Mouse (Mus musculus) midbrain, postnatal 0 days (tissue): ENCODE results near the gene Mtmr1. TPM values are rescaled to one million over a fixed set of nuclear protein-coding genes. Genes with fewer than 3 reads are reported as not detected.
"Not testable (repeated sequence)": the region's sequence is repeated elsewhere in the genome, so short reads cannot be mapped to it uniquely, and the experiment has no call there.

Experiments used
- ATAC-seq: fragments of 200-750 bp; cut with Nextera tagmentation; 2 replicates; pipeline ENCODE4 v1.8.0; 2017; ENCODE audit warnings: moderate number of reproducible peaks, mild to moderate bottlenecking, moderate TSS enrichment, moderate library complexity; ENCODE audit not compliant: low FRiP score
- DNase-seq: peaks from one replicate; pipeline ENCODE4 v3.0.0-alpha.2; 2015; ENCODE audit warnings: low spot score
- H3K27ac ChIP-seq: fragments of 300-500 bp; sonication (generic); 2 replicates; pipeline ENCODE4 v1.5.1; 2014; ENCODE audit warnings: low read depth, mild to moderate bottlenecking, low read length, mixed read lengths
- H3K27me3 ChIP-seq: fragments of 300-500 bp; sonication (generic); 2 replicates; pipeline ENCODE4 v1.6.1; 2014; ENCODE audit warnings: low read length, control low read depth, mixed read lengths; ENCODE audit not compliant: insufficient read depth
- H3K36me3 ChIP-seq: fragments of 300-500 bp; sonication (generic); 2 replicates; pipeline ENCODE4 v1.6.1; 2014; ENCODE audit warnings: low read length, control low read depth, mixed read lengths; ENCODE audit not compliant: insufficient read depth
- H3K4me1 ChIP-seq: fragments of 300-500 bp; sonication (generic); 2 replicates; pipeline ENCODE4 v1.6.1; 2014; ENCODE audit warnings: mild to moderate bottlenecking, control low read depth, antibody characterized with exemption, low read length, mixed read lengths; ENCODE audit not compliant: insufficient read depth
- H3K4me2 ChIP-seq: fragments of 300-500 bp; sonication (generic); 2 replicates; pipeline ENCODE4 v1.6.1; 2014; ENCODE audit warnings: low read depth, mild to moderate bottlenecking, low read length, mixed read lengths; ENCODE audit not compliant: poor library complexity, severe bottlenecking
- H3K4me3 ChIP-seq: fragments of 300-500 bp; sonication (generic); 2 replicates; pipeline ENCODE4 v1.5.1; 2014; ENCODE audit warnings: low read depth, mild to moderate bottlenecking, low read length, moderate library complexity
- H3K9ac ChIP-seq: fragments of 300-500 bp; sonication (generic); replicated peaks from 2 replicates; pipeline ENCODE4 v1.6.1; 2014; ENCODE audit warnings: mild to moderate bottlenecking, low read length, moderate library complexity, mixed read lengths; ENCODE audit not compliant: poor library complexity, severe bottlenecking
- H3K9me3 ChIP-seq: fragments of 300-500 bp; sonication (generic); 2 replicates; pipeline ENCODE4 v1.6.1; 2016; ENCODE audit warnings: low read length, control low read depth
- CTCF ChIP-seq: IDR thresholded peaks from 2 replicates; pipeline ENCODE4 v1.5.1; 2016; ENCODE audit warnings: antibody characterized with exemption, mild to moderate bottlenecking
- WGBS: fragments of 180-500 bp; shearing (Covaris S2); extraction: QIAGEN DNeasy Blood & Tissue Kit; methylation state at CpG from one replicate; pipeline ENCODE4 v1.1.7; 2014; 5-methylcytosine and 5-hydroxymethylcytosine counted together
- polyA plus RNA-seq: library from polyadenylated mRNA; unstranded; fragments of >200 nt; fragmentation: Nextera tagmentation; extraction: Ambion mirVana; gene quantifications from 2 replicates; pipeline ENCODE4 v1.2.1, GENCODE M21; 2015
- total RNA-seq: library from RNA; depleted of rRNA; stranded (reverse); fragments of >200 nt; gene quantifications from 2 replicates; pipeline ENCODE4 v1.2.3, GENCODE M21; 2014; rRNA removed

Mtmr1 gene
- total RNA-seq = 27.7 and 36.5 TPM in 2 replicates
- polyA plus RNA-seq = 9.9 and 11.3 TPM in 2 replicates

DNA sequence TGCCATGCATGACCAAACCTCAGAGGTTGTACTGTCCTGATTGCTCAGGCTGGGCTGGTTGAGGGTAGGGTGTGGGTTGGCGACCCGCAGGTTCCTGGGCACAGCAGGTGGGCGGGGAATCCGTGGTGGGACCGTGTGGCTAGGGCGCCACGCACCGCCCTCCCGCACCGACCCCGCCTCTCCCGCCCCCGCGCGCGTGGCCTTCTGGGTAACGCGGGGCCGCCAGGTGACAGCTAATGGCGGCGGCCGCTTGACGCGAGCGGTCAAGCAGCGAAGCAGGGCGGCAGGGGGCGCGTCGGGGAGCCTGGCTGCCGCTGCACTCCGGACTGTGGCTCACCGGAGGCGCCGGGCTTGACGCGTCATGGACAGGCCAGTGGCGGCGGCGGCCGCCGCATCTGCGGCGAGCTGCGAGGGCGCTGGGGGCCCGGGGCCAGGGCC lies at the start of gene Mtmr1:
Gene Mtmr1 (plus strand): TSS at position 207 of the 438 bp plus-strand sequence.
- H3K9me3 ChIP-seq = no peaks in the 10 kb centered on the region
- peak within 1 kb of the TSS; percentile 51 for H3K4me2 ChIP-seq
- peak within 1 kb of the TSS; percentile 59 for H3K4me3 ChIP-seq
- 23% methylated on average over 25 of the region's 47 CpGs for WGBS
- H3K9ac ChIP-seq = peak within 1 kb of the TSS; percentile 79
- TF ChIP-seq CTCF = peak; percentile 45
- H3K4me1 ChIP-seq = no peaks in the 10 kb centered on the region
- peak; percentile 93 for ATAC-seq
- DNase-seq = peak; percentile 70
- H3K36me3 ChIP-seq = no peaks in the 10 kb centered on the region
- no peaks in the 10 kb centered on the region for H3K27me3 ChIP-seq
- peak within 1 kb of the TSS; percentile 75 for H3K27ac ChIP-seq

DNA sequence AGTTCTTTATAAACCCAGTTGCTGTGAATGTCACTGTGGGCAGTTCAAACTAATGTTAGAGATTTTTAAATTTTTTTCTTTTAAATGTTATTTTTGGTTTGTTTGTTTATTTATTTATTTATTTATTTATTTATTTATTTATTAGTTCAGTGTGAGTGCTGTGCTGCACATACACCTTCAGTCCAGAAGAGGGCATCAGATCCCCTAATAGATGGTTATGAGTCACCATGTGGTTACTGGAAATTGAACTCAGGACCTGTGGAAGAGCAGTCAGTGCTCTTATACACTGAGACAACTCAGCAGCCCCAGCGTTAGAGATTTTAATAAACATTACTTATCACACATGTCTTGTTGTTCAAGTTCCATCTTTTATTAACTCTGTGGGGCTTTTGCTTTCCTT lies 12.5 kb upstream of the Mtmr1 start:
- Histone ChIP-seq H3K4me3 (no peak overlapping the region), H3K9ac (no peak overlapping the region), H3K4me1 (no peaks in the 10 kb centered on the region), H3K4me2 (no peak overlapping the region), H3K9me3 (no peaks in the 10 kb centered on the region), H3K27ac (no peak overlapping the region), H3K27me3 (no peaks in the 10 kb centered on the region), H3K36me3 (no peaks in the 10 kb centered on the region)
- WGBS = 67% methylated on average over 1 of the region's 1 CpGs
- no peak; the same call in 1 of the 2 replicates for TF ChIP-seq CTCF
- ATAC-seq = no peak
- DNase-seq = no peak

DNA sequence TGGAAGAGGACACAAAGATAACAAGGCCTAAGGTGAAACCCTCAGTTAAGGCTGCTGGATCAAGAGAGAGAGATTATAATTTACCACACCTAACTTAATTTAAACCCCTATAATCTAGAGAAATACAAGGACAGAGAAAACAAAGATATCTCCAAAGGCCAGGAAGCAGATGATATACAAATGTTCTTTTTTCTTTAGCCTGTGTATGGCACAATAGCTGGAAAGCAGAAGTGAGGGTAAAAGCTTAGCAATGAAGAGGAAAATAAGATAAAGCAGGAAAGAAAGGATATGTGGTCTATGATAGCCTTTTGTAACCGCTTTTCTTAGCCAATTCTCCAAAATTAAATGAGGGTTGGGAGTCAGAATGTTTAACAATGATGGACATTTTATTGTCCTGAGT lies 9.2 kb upstream of the Mtmr1 start:
- Histone ChIP-seq H3K9me3 (no peaks in the 10 kb centered on the region), H3K27me3 (no peaks in the 10 kb centered on the region), H3K4me2 (no peak overlapping the region), H3K4me3 (no peak overlapping the region), H3K27ac (no peak overlapping the region), H3K9ac (no peak overlapping the region), H3K4me1 (no peaks in the 10 kb centered on the region), H3K36me3 (no peaks in the 10 kb centered on the region)
- no peak for TF ChIP-seq CTCF
- ATAC-seq (no peak), DNase-seq (no peak)
- WGBS = 61% methylated on average over 1 of the region's 1 CpGs

DNA sequence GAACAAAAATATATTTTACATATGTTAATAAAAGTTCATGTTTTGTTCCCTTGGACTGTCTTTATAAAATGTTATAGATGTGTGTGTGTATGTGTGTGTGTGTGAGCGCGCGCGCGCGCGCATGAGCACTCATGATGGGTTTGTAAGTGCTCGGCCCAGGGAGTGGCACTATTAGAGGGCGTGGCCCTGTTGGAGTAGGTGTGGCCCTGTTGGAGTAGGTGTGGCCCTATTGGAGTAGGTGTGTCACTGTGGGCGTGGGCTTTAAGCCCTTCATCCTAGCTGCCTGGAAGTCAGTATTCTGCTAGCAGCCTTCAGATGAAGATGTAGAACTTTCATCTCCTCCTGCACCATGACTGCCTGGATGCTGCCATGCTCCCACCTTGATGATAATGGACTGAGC lies 2.8 kb upstream of the Mtmr1 start:
- H3K4me3 ChIP-seq, H3K36me3 ChIP-seq, DNase-seq, H3K9me3 ChIP-seq, H3K27me3 ChIP-seq, H3K9ac ChIP-seq, H3K27ac ChIP-seq, ATAC-seq, H3K4me1 ChIP-seq, H3K4me2 ChIP-seq: not testable (repeated sequence)
- WGBS = 93% methylated on average over 10 of the region's 10 CpGs

DNA sequence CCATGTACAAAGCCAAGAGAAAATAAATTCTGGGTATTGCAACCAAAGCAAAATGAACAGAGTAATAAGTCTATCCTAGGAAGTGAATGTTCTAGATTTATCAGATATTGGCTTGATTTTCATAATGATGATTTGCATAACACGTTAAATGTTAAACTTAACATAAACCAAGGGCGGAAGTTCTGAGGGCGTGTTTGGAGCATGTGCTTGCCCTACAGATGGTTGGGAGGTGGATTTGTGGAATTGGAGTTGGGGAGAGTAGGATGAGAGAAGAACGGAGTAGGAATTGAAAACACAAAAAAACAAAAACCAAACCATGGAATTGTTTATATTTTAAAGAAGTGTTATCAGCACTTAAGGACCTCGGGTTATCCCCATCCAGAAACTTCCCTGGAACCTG lies 498 bp upstream of the Mtmr1 start:
- no peak overlapping the region for H3K9ac ChIP-seq
- no peak for TF ChIP-seq CTCF
- ATAC-seq = no peak

DNA sequence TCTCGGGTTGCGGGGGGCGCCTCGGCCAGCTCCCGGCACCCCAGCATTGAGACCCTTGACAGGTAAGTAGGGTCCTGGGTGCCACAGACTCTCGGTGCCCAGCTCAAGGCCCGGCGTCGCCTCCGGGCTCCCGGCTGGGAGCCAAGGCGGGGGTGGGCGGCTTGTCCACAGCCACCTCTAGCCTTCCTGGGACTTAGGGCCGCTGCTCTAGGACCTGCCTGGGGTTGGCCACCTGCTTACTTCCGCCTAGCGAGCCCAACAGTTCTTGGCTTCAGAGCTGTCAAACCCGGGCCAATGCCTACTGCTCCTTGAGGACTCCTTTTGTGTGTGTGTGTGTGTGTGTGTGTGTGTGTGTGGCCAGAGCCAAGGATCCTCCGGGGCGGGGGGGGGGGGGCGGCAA lies 451 bp downstream of the Mtmr1 start:
- H3K9ac ChIP-seq = peak overlapping the region; percentile 79
- ATAC-seq (peak; percentile 78), DNase-seq (peak; percentile 28)
- no peaks in the 10 kb centered on the region for H3K9me3 ChIP-seq
- peak overlapping the region; percentile 59 for H3K4me3 ChIP-seq
- no peaks in the 10 kb centered on the region for H3K36me3 ChIP-seq
- H3K4me2 ChIP-seq = peak overlapping the region; percentile 51
- TF ChIP-seq CTCF = no peak
- WGBS = 17% methylated on average over 12 of the region's 20 CpGs
- peak overlapping the region; percentile 75 for H3K27ac ChIP-seq
- H3K4me1 ChIP-seq = no peaks in the 10 kb centered on the region
- no peaks in the 10 kb centered on the region for H3K27me3 ChIP-seq

More for the DNA sequence above, 498 bp upstream of the Mtmr1 start:
- Histone ChIP-seq H3K27me3 (no peaks in the 10 kb centered on the region), H3K36me3 (no peaks in the 10 kb centered on the region), H3K9me3 (no peaks in the 10 kb centered on the region), H3K4me3 (peak overlapping the region; percentile 59), H3K4me1 (no peaks in the 10 kb centered on the region), H3K4me2 (peak overlapping the region; percentile 51), H3K27ac (no peak overlapping the region)
- no peak for DNase-seq
- 70% methylated on average over 5 of the region's 5 CpGs for WGBS
